Mouse (Mus musculus) cerebellum, postnatal 36 days (tissue): ENCODE results near the gene Dnajc11.

Source experiments
- DNase-seq, 2 experiments: peaks; one replicate each; pipeline ENCODE4 v3.0.0; 2021 to 2022; ENCODE audit warnings: mixed read lengths in 2 of 2

Gene Dnajc11

DNA sequence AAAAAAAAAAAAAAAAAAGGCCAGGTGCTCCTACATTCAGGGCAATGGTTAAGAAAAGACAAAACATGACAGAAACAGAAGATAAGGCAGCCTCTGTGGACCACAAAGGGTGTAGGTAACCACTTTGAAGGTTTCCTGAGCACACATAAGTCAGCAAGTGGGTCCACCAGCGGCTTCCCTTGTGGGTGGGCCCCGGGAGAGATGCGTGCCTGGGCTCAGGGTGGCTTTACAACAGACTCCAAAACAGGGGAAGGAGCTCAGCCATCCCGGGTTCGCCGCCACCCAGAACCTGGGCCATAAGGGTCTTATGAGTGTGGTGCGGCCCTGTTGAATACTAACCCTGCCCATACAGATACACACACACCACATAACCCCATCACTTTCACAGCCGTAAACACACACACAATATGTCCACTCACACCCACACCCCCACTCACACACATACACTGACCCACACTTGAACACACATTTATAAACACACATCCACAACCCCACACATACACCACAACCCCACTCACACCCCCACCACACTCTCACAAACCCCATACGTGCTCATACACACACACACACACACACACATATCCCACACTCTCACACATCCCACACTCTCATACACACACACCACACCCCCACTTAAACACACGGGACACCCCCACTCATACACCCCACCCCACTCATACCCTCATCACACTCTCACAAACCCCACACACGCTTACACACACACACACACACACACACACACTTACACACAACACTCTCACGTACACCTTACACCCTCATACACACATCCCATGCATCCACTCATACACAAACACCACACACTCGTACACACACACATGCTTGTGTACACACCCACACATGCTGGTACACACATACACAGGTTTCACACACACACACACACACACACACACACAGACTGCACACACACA, 651 bp upstream of the Dnajc11 start:
- DNase-seq, result no peak

GRCm38 (mm10) chr4:151934215-151934572, 703 bp downstream of the Dnajc11 start:
- DNase-seq, result no peak

- no peak for DNase-seq
These were observed 4.0 kb downstream of the Dnajc11 start for GRCm38 (mm10) chr4:151937441-151937840.

DNA sequence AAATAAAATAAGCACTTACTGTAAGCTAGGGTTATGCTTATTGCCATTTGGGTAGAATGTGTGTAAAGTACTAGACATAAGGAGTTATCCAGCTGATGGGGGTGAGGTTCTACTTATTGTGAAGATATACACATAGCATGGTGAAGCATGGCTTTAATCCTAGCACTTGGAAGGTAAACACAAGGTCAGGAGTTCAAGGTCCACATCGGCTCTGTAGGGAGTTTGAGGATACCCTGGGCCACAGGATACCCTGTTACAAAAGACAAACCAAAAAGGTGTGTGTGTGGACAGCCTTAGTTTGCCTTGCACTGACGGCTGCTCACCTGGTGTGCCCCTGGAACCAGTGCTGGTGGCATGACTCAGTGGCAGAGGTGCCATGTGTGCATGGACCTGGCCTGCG, 4.6 kb downstream of the Dnajc11 start:
- no peak for DNase-seq

- no peak for DNase-seq
These were observed 12.7 kb downstream of the Dnajc11 start for GRCm38 (mm10) chr4:151946211-151946610.

GRCm38 (mm10) chr4:151948497-151949471, 15.3 kb downstream of the Dnajc11 start:
- peak; percentile 39 to 46 for DNase-seq

- no peak for DNase-seq
These were observed 19.7 kb downstream of the Dnajc11 start for GRCm38 (mm10) chr4:151953209-151953608.

DNA sequence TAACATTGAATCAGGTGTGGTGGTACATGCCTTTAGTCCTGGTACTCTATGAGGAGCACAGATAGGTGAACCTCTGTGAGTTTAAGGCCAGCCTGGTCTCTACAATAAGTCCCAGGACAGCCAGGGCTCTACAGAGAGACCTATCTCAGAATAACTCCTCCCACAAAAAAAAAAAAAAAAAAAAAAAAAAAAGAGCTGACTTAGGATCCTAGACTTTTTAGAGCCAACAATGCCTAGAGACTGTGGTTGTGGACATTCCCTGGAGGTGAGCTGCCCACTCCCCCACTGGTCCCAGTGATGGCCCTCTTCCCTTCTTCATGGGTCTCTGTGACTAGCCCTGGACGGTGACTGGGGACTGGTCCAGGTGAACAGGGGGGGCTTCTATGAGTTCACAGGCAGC, 22.3 kb downstream of the Dnajc11 start:
- no peak for DNase-seq

DNA sequence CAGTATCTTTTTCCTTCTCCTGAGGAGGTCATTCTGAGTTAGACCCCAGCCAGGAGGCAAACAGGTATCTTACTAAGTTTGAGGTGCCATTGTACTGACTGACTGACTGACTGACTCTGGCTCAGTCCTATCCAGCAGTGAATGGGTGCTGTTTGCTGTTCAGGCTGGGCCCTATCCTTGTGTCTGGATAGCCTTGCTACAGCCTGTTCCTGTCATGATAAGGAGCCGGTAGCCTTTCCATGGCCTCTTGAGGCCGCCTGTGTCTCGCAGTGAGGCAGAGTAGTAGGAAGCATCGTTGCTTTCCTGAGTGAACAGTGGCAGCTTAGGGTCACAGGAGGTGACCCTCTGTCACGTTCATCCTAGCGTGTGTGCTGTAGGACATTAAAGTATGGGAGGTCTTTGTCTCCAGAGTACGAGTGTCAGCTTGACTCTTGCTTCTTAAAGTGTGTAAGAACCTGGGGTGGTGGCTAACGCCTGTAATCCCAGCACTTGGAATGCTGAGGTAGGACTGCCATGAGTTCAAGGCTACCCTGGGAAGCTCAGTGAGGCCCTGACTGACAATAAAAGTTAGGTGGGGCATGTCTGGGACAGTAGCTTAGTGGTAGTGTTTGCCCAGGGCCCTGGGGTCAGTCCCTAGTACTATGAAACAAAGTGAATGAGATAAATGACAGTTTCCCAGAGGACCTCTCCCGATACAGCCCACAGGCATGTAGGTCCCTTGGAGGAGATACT, 24.3 kb downstream of the Dnajc11 start:
- no peak for DNase-seq

GRCm38 (mm10) chr4:151959849-151960512, 26.5 kb downstream of the Dnajc11 start:
- no peak for DNase-seq

DNA sequence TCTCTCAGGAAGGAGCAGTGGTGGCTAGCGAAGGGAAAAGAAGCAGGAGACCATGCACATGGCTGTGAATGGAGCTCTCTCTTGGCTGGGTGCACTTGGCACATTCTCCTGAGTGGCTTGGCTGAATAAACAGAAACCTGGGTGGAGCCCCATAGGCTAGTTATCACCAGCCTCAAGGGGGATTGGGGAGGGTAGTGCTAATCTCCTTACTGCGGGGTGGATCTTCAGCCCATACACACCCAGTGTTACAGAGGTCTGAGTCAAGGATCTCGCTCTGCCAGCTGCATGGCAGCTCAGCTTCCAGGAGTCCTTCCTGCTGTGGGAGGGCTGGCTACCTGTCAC, 27.0 kb downstream of the Dnajc11 start:
- DNase-seq, result no peak

- no peak for DNase-seq
These were observed 29.3 kb downstream of the Dnajc11 start for GRCm38 (mm10) chr4:151962817-151963216.

DNA sequence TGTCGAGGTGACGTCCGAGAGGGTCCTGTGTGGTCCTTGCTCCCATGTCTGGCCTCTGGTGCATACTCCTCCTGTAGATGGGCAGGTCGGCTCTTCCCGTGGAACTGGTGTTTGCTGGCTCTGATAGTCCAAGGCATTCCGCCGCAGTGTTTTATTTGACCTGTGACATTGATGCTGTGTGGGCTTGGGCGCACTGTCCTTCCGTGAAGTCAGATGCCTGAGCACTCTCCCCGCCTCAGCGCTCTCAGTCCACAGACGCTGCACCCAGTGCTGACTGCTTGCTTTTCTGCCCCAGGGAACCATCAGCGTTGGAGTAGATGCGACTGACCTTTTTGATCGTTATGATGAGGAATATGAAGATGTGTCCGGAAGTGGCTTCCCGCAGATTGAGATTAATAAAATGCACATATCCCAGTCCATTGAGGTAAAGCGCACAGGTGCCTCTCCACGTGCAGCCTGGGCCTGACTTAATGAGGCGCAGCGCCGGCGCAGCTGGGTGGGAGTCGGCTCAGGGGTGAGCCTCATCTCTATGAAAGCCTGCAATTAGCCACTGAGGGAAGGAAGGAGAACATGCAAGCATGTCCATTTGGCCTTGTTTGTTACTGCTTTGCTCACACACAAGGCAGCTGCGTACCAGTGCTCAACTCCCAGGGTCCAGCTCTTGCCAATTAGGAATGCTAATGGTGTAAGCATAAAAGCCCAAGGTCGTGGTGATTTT, 34.9 kb downstream of the Dnajc11 start:
- DNase-seq, result no peak

DNA sequence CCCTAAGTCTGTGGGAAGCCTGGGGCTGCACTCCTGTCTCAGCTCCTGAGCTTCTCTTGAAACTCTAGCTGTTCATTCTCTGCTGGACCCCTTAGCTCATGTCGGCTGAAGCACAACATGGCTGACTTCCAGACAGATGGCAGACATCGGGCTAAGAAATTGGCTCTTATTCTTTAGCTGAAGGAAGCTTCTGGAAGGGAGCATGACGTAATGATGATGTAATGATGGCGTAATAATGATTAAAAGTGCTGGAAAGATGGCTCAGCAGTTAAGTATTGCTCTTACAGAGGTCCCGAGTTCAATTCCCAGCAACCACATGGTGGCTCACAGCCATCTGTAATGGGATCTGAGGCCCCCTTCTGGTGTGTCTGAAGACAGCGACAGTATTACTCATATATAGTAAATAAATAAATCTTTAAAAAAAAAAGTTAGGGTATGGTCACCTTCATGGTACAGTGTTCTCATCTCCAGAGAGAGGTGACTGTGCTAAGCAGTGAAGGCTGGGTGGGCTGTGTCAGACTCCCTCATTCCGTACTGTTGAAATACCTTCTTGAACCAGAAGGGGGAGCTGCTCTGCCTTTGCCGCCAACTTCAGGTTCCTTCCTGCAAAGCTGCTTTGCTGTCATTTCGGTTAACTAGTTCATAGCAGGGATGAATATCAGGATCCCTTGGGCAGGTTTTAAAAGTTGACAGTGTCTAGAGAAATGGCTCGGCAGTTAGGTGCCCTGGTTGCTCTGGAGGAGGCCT, 38.9 kb downstream of the Dnajc11 start:
- DNase-seq, result no peak

DNA sequence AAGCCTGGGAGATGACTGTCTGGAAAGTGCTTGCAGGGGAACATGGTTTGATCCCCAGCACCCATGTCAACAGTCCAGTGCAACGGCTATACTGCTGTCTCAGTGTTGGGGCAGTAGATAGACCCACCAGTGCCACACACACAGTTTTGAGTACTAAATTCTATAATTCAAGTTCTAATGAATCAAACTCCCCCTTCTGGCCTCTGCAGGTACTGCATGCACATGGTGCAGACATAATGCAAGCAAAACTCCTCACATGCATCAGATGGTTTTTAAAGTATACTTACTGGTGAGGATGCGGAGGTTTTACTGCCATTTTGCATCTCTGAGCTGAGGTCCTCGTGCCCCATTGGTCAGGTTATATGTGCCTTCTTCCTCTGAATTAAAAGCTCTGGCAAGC, 42.0 kb downstream of the Dnajc11 start:
- no peak for DNase-seq

DNA sequence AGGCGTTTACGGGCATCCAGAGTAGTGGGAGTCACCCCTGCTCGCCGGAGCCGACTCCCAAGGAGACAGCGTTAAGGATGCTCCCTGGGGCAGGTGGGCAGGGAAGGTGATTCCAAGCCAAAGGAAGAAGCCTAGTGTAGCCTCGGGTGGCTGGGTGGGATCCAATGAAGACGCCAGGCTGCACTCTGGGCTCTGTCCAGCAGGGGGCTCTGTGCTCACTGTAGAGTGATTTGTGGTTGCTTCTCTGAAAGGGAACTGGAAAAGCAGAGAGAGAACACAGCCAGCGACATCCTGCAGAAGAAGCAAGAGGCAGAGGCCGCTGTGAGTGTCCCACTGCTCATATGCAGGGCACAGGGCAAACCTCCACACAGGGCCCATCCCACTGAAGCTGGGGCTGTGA, 44.3 kb downstream of the Dnajc11 start:
- peak; percentile 87 to 91 for DNase-seq

DNA sequence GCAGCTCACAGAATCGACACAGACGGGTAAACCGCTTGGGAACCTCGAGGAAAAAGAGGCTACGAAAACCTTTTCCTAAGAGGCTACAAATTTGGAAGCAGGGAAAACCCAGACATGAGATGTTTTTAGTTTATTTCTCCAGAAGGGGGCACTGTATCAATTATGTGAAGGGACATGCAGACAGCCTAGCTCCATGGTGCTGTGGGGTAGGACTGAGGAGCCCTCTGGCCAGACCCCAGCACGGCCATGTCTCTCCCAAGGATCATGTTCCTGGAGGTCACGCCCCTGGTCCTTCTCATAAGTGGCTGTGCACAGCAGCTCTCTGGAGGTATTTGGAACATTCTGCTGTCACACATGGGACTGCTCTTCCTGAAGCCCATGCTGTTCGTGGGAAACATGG, 47.2 kb downstream of the Dnajc11 start:
- no peak for DNase-seq

GRCm38 (mm10) chr4:151981363-151981762, 47.9 kb downstream of the Dnajc11 start:
- DNase-seq, result peak; percentile 86 to 88

GRCm38 (mm10) chr4:151983043-151983442, 49.6 kb downstream of the Dnajc11 start:
- no peak for DNase-seq

- no peak for DNase-seq
These were observed 50.1 kb downstream of the Dnajc11 start for GRCm38 (mm10) chr4:151983560-151983959.

- peak; percentile 59 to 62 for DNase-seq
These were observed 52.4 kb downstream of the Dnajc11 start for GRCm38 (mm10) chr4:151985886-151986285.
